Mouse (Mus musculus) intestine, postnatal 0 days (tissue): Measurements from ENCODE around the gene Scrn2. TPM values are rescaled to one million over a fixed set of nuclear protein-coding genes. Genes with fewer than 3 reads are reported as not detected.
A peak's percentile ranks its signal among the peaks of the same experiment; 100 is the strongest.

Source experiments
- ATAC-seq: fragments of 200-750 bp; cut with Nextera tagmentation; 2 replicates; pipeline ENCODE4 v1.8.0; 2017; ENCODE audit warnings: mild to moderate bottlenecking, moderate TSS enrichment, moderate library complexity
- H3K27ac ChIP-seq: fragments of 300-500 bp; sonication (generic); 2 replicates; pipeline ENCODE4 v1.5.1; 2014; ENCODE audit warnings: mild to moderate bottlenecking, low read depth, low read length, moderate library complexity
- H3K27me3 ChIP-seq: fragments of 300-500 bp; sonication (generic); replicated peaks from 2 replicates; pipeline ENCODE4 v1.6.1; 2014; ENCODE audit warnings: low read length, mixed read lengths; ENCODE audit not compliant: control insufficient read depth, insufficient read depth
- H3K36me3 ChIP-seq: fragments of 300-500 bp; sonication (generic); 2 replicates; pipeline ENCODE4 v1.6.1; 2014; ENCODE audit warnings: mild to moderate bottlenecking, moderate library complexity; ENCODE audit not compliant: control insufficient read depth, insufficient read depth
- H3K4me1 ChIP-seq: fragments of 300-500 bp; sonication (generic); replicated peaks from 2 replicates; pipeline ENCODE4 v1.6.1; 2014; ENCODE audit warnings: antibody characterized with exemption, low read length, mixed read lengths; ENCODE audit not compliant: control insufficient read depth, insufficient read depth
- H3K4me2 ChIP-seq: fragments of 300-500 bp; sonication (generic); replicated peaks from 2 replicates; pipeline ENCODE4 v1.6.1; 2014; ENCODE audit warnings: low read depth, mild to moderate bottlenecking, moderate library complexity
- H3K4me3 ChIP-seq: fragments of 300-500 bp; sonication (generic); 2 replicates; pipeline ENCODE4 v1.5.1; 2014; ENCODE audit warnings: low read depth, low read length
- H3K9ac ChIP-seq: fragments of 300-500 bp; sonication (generic); 2 replicates; pipeline ENCODE4 v1.6.1; 2014; ENCODE audit warnings: mild to moderate bottlenecking, low read depth, low read length
- H3K9me3 ChIP-seq: fragments of 300-500 bp; sonication (generic); 2 replicates; pipeline ENCODE4 v1.6.1; 2016; ENCODE audit warnings: mixed run types; ENCODE audit not compliant: control insufficient read depth
- CTCF ChIP-seq: sonication (generic); IDR thresholded peaks from 2 replicates; pipeline ENCODE4 v1.5.1; 2016; ENCODE audit warnings: low read depth, mild to moderate bottlenecking, control low read depth, antibody characterized with exemption, moderate library complexity
- WGBS: fragments of 180-500 bp; shearing (Covaris S2); extraction: QIAGEN DNeasy Blood & Tissue Kit; methylation state at CpG from one replicate; pipeline ENCODE4 v1.1.7; 2014; 5-methylcytosine and 5-hydroxymethylcytosine counted together
- polyA plus RNA-seq: library from polyadenylated mRNA; unstranded; fragments of >200 nt; fragmentation: Nextera tagmentation; extraction: Ambion mirVana; gene quantifications from 2 replicates; pipeline ENCODE4 v1.2.1, GENCODE M21; 2015

The Scrn2 gene
- polyA plus RNA-seq, 1 experiment from 2014 or later = 24.5 TPM

GRCm38 (mm10) chr11:97036141-97036540 lies 6.4 kb downstream of the Scrn2 start:
- Histone ChIP-seq H3K4me2 (no peak overlapping the region), H3K4me3 (no peak overlapping the region), H3K36me3 (peaks cover 13% of the 10 kb centered on the region; the same call in 1 of the 2 replicates), H3K9me3 (no peaks in the 10 kb centered on the region), H3K9ac (no peak overlapping the region), H3K4me1 (no peaks in the 10 kb centered on the region), H3K27me3 (no peaks in the 10 kb centered on the region), H3K27ac (no peak overlapping the region)
- TF ChIP-seq CTCF = no peak
- 80% methylated on average over 5 of the region's 5 CpGs for WGBS
- no peak for ATAC-seq

- no peak overlapping the region for H3K9ac ChIP-seq
- H3K4me1 ChIP-seq = 0 out of 2 replicates have a peak, but pooled peaks cover 3% of the 10 kb centered on the region
- H3K9me3 ChIP-seq = no peaks in the 10 kb centered on the region
- H3K27ac ChIP-seq = no peak overlapping the region
- WGBS = 58% methylated on average over 7 of the region's 7 CpGs
- H3K36me3 ChIP-seq = no peaks in the 10 kb centered on the region
- H3K4me3 ChIP-seq = no peak overlapping the region
- H3K4me2 ChIP-seq = no peak overlapping the region
- no peaks in the 10 kb centered on the region for H3K27me3 ChIP-seq
- ATAC-seq = no peak
- no peak for TF ChIP-seq CTCF
Observed at GRCm38 (mm10) chr11:97038881-97039280, 9.1 kb downstream of the Scrn2 start.

DNA sequence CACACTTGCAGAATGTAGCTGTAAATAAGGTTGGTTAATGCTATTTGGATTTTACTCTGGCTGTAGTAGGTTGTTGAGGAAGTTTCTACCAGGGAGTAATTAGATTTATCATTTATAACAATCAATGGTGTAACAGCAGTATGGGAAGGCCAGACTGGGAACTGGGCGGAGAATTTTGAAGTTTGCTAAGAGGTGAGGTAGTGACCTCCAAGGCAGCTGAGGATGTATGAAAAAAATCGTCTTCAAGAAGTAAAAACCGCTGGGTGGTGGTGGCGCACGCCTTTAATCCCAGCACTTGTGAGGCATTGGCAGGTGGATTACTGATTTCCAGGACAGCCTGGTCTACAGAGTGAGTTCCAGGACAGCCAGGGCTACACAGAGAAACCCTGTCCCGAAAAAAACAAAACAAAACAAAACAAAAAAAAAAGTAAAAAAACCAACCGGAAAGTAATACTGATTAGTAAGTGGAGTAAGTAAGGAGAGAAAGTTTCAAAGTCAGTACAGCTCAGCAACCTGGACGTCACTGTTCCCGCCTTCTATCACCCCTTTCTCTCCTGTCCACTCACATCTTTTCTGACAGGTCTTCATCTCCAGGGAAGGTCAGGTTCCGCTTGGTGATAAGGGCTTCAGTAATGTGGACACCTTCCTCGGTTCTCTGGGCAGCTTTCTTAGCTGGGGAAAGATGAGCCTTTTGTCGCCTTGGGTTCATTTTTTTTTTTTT lies 10.7 kb downstream of the Scrn2 start:
- Histone ChIP-seq H3K4me2 (peak overlapping the region; percentile 86), H3K9ac (no peak overlapping the region), H3K9me3 (no peaks in the 10 kb centered on the region), H3K4me1 (0 out of 2 replicates have a peak, but pooled peaks cover 3% of the 10 kb centered on the region), H3K4me3 (peak overlapping the region; percentile 81), H3K27ac (no peak overlapping the region), H3K36me3 (peaks cover 7% of the 10 kb centered on the region; the same call in 1 of the 2 replicates), H3K27me3 (no peaks in the 10 kb centered on the region)
- TF ChIP-seq CTCF = no peak
- WGBS = 37% methylated on average over 12 of the region's 12 CpGs
- no peak for ATAC-seq

DNA sequence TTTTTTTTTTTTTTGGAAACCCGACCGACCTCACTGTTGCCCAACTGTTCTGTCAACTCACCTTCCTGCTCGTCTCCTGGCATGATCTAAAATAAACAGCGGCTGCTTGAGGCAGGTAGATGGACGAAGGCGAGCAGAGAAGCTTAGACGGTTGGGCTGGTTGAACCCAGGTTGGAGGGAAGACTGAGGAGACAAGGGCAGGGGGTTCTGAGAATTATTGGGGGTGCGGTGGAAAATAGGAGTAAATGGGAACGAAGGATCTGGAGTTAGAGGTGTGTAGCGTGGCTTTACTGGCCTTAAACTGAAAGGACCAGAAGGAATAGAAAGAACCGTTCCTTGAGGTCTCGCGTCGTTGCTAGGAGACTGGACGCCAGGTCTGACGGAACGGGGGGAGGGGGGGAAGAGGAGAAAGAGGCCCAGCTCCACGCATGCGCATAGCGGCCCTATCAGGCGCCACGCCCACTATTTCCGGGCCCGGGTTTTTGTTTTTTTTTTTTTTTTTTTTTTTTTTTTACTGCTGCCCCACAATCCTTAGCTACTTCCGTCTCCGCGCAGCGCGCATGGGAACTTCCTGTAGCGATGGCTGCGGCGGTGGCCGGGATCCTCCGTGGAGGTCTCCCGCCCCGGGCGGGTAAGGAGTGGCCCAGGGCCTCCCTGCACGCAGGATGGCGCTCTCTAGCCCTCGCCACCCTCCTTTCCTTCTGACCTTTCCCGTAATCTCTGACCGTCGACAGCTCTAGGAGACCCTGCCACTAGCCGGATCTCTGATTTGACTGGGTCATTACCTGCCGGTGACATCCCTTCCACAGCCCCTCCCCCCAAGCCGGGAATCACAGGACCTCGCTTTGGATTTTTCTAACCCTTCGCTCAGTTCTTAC lies 11.5 kb downstream of the Scrn2 start, which contains the start of the genes Lrrc46 and Mrpl10:
Gene Lrrc46 (minus strand): TSS at position 386 of the 878 bp plus-strand sequence.
Gene Mrpl10 (plus strand): TSS at position 539 of the 878 bp plus-strand sequence.
- Histone ChIP-seq H3K4me3 (peak within 1 kb of the TSS; percentile 81), H3K27me3 (no peaks in the 10 kb centered on the region), H3K9ac (peak within 1 kb of the TSS; percentile 72), H3K4me2 (peak within 1 kb of the TSS; percentile 86), H3K9me3 (no peaks in the 10 kb centered on the region), H3K4me1 (0 out of 2 replicates have a peak, but pooled peaks cover 3% of the 10 kb centered on the region), H3K36me3 (peaks cover 10% of the 10 kb centered on the region; the same call in 1 of the 2 replicates), H3K27ac (peak within 1 kb of the TSS; percentile 58; the same call in 1 of the 2 replicates)
- TF ChIP-seq CTCF = no peak
- under 1% methylated on average over 48 of the region's 48 CpGs for WGBS
- ATAC-seq = peak; percentile 87

- ATAC-seq = no peak
- TF ChIP-seq CTCF = no peak
- WGBS = 94% methylated on average over 8 of the region's 8 CpGs
Observed at GRCm38 (mm10) chr11:97044902-97045301, 15.2 kb downstream of the Scrn2 start.

DNA sequence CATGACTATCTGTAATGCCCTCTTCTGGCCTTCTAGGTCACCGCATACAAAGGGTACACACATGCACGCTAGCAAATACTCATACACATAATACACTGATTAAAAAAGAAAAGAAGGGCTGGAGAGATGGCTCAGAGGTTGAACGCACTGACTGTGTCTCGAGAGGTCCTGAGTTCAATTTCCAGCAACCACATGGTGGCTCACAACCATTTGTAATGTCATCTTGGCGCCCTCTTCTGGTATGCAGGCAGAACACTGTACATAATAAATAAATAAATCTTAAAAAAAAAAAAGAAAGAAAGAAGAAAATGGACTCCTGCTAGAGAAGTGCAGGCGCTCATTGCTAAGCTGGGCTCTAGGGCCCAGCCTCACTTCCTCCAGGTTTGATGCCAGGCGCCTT lies 16.1 kb downstream of the Scrn2 start:
- no peaks in the 10 kb centered on the region for H3K9me3 ChIP-seq
- H3K9ac ChIP-seq = no peak overlapping the region
- ATAC-seq = no peak
- WGBS = 85% methylated on average over 7 of the region's 7 CpGs
- 0 out of 2 replicates have a peak, but pooled peaks cover 3% of the 10 kb centered on the region for H3K4me1 ChIP-seq
- no peak overlapping the region for H3K4me3 ChIP-seq
- no peak overlapping the region for H3K27ac ChIP-seq
- H3K36me3 ChIP-seq = peaks cover 19% of the 10 kb centered on the region; the same call in 1 of the 2 replicates
- H3K27me3 ChIP-seq = no peaks in the 10 kb centered on the region
- peak; percentile 54 for TF ChIP-seq CTCF
- no peak overlapping the region for H3K4me2 ChIP-seq

More at GRCm38 (mm10) chr11:97044902-97045301, 15.2 kb downstream of the Scrn2 start:
- H3K4me3 ChIP-seq = no peak overlapping the region
- H3K27ac ChIP-seq = no peak overlapping the region
- no peaks in the 10 kb centered on the region for H3K27me3 ChIP-seq
- H3K9ac ChIP-seq = no peak overlapping the region
- H3K36me3 ChIP-seq = peaks cover 19% of the 10 kb centered on the region; the same call in 1 of the 2 replicates
- H3K4me2 ChIP-seq = no peak overlapping the region
- H3K9me3 ChIP-seq = no peaks in the 10 kb centered on the region
- H3K4me1 ChIP-seq = 0 out of 2 replicates have a peak, but pooled peaks cover 3% of the 10 kb centered on the region
